Mouse (Mus musculus) embryonic facial prominence, embryonic 14.5 days (tissue): ENCODE measurements at regions not wholly inside any gene's neighbourhood (a gene's known extent, or its start where the extent isn't known, plus 50 kb on each side); places are given as distances from the start of the nearest gene placed in this dataset.

Source experiments
- ATAC-seq: fragments of 200-750 bp; cut with Nextera tagmentation; 2 replicates; pipeline ENCODE4 v1.8.0; 2017; ENCODE audit warnings: low read depth, moderate number of reproducible peaks, moderate TSS enrichment
- DNase-seq: peaks from one replicate; pipeline ENCODE4 v3.0.0-alpha.2; 2015; ENCODE audit warnings: low spot score
- H3K27ac ChIP-seq: fragments of 300-500 bp; sonication (generic); replicated peaks from 2 replicates; pipeline ENCODE4 v1.5.1; 2014; ENCODE audit warnings: low read depth, mild to moderate bottlenecking, low read length, moderate library complexity
- H3K27me3 ChIP-seq: fragments of 300-500 bp; sonication (generic); replicated peaks from 2 replicates; pipeline ENCODE4 v1.6.1; 2014; ENCODE audit warnings: low read length; ENCODE audit not compliant: control insufficient read depth, insufficient read depth
- H3K36me3 ChIP-seq: fragments of 300-500 bp; sonication (generic); 2 replicates; pipeline ENCODE4 v1.6.1; 2014; ENCODE audit warnings: low read length, mixed read lengths; ENCODE audit not compliant: control insufficient read depth, insufficient read depth
- H3K4me1 ChIP-seq: fragments of 300-500 bp; sonication (generic); 2 replicates; pipeline ENCODE4 v1.6.1; 2014; ENCODE audit warnings: antibody characterized with exemption, low read length; ENCODE audit not compliant: control insufficient read depth, insufficient read depth
- H3K4me2 ChIP-seq: fragments of 300-500 bp; sonication (generic); 2 replicates; pipeline ENCODE4 v1.6.1; 2014; ENCODE audit warnings: low read depth, mild to moderate bottlenecking, low read length, moderate library complexity, mixed read lengths
- H3K4me3 ChIP-seq: fragments of 300-500 bp; sonication (generic); 2 replicates; pipeline ENCODE4 v1.5.1; 2014; ENCODE audit warnings: low read depth, mild to moderate bottlenecking, low read length
- H3K9ac ChIP-seq: fragments of 300-500 bp; sonication (generic); 2 replicates; pipeline ENCODE4 v1.6.1; 2014; ENCODE audit warnings: low read depth, mild to moderate bottlenecking, low read length, moderate library complexity, mixed read lengths
- H3K9me3 ChIP-seq: fragments of 300-500 bp; sonication (generic); 2 replicates; pipeline ENCODE4 v1.6.1; 2016; ENCODE audit warnings: low read length; ENCODE audit not compliant: control insufficient read depth
- whole genome bisulfite sequencing: fragments of 180-500 bp; shearing (Covaris S2); extraction: QIAGEN DNeasy Blood & Tissue Kit; methylation state at CpG from one replicate; pipeline ENCODE4 v1.1.7; 2014; 5-methylcytosine and 5-hydroxymethylcytosine counted together

GRCm38 (mm10) chr9:71396784-71397183 lies 89.0 kb downstream of the Polr2m start:
- Histone ChIP-seq H3K27ac (no peak overlapping the region), H3K36me3 (no peaks in the 10 kb centered on the region), H3K9ac (no peak overlapping the region), H3K4me2 (no peak overlapping the region), H3K4me3 (no peak overlapping the region), H3K4me1 (no peaks in the 10 kb centered on the region), H3K9me3 (no peaks in the 10 kb centered on the region), H3K27me3 (no peaks in the 10 kb centered on the region)
- ATAC-seq: no peak
- DNase-seq: no peak
- 54% methylated on average over 7 of the region's 7 CpGs for WGBS

GRCm38 (mm10) chr9:71390221-71390620 lies 95.5 kb downstream of the Polr2m start:
- Histone ChIP-seq H3K4me2 (no peak overlapping the region), H3K27me3 (no peaks in the 10 kb centered on the region), H3K4me3 (no peak overlapping the region), H3K36me3 (no peaks in the 10 kb centered on the region), H3K9me3 (no peaks in the 10 kb centered on the region), H3K9ac (no peak overlapping the region), H3K27ac (no peak overlapping the region), H3K4me1 (no peaks in the 10 kb centered on the region)
- ATAC-seq: no peak
- DNase-seq: peak; percentile 35
- 29% methylated on average over 5 of the region's 5 CpGs for WGBS

- Histone ChIP-seq H3K9me3 (no peaks in the 10 kb centered on the region), H3K4me3 (no peak overlapping the region), H3K27ac (no peak overlapping the region), H3K27me3 (no peaks in the 10 kb centered on the region), H3K4me1 (no peaks in the 10 kb centered on the region), H3K9ac (no peak overlapping the region), H3K36me3 (no peaks in the 10 kb centered on the region), H3K4me2 (no peak overlapping the region)
- WGBS: 92% methylated on average over 7 of the region's 7 CpGs
- ATAC-seq: no peak
- DNase-seq: no peak
Measured at GRCm38 (mm10) chr9:71387426-71387825, 98.3 kb downstream of the Polr2m start.

- no peak for DNase-seq
- H3K27me3 ChIP-seq: no peaks in the 10 kb centered on the region
- no peaks in the 10 kb centered on the region for H3K36me3 ChIP-seq
- no peaks in the 10 kb centered on the region for H3K4me1 ChIP-seq
- no peaks in the 10 kb centered on the region for H3K9me3 ChIP-seq
- ATAC-seq: no peak
- 69% methylated on average over 4 of the region's 4 CpGs for WGBS
- H3K27ac ChIP-seq: no peak overlapping the region
- no peak overlapping the region for H3K4me3 ChIP-seq
- no peak overlapping the region for H3K4me2 ChIP-seq
- no peak overlapping the region for H3K9ac ChIP-seq
Measured at GRCm38 (mm10) chr9:71383901-71384300, 101.8 kb downstream of the Polr2m start.

GRCm38 (mm10) chr9:71379731-71380250 lies 105.9 kb downstream of the Polr2m start:
- Histone ChIP-seq H3K9ac (no peak overlapping the region), H3K36me3 (no peaks in the 10 kb centered on the region), H3K9me3 (no peaks in the 10 kb centered on the region), H3K27me3 (no peaks in the 10 kb centered on the region), H3K4me1 (no peaks in the 10 kb centered on the region), H3K4me2 (no peak overlapping the region), H3K27ac (no peak overlapping the region), H3K4me3 (no peak overlapping the region)
- 71% methylated on average over 4 of the region's 4 CpGs for WGBS
- ATAC-seq: no peak
- no peak for DNase-seq

- Histone ChIP-seq H3K9ac (no peak overlapping the region), H3K27me3 (no peaks in the 10 kb centered on the region), H3K27ac (no peak overlapping the region), H3K36me3 (no peaks in the 10 kb centered on the region), H3K9me3 (peaks cover 9% of the 10 kb centered on the region), H3K4me3 (no peak overlapping the region), H3K4me1 (peaks cover 7% of the 10 kb centered on the region), H3K4me2 (no peak overlapping the region)
- no peak for ATAC-seq
- no peak for DNase-seq
- 78% methylated on average over 5 of the region's 5 CpGs for WGBS
Measured at GRCm38 (mm10) chr9:71369760-71370159, 116.0 kb downstream of the Polr2m start.

- no peaks in the 10 kb centered on the region for H3K27me3 ChIP-seq
- DNase-seq: peak; percentile 67
- no peak overlapping the region for H3K4me3 ChIP-seq
- peak overlapping the region; percentile 34; the same call in 1 of the 2 replicates for H3K27ac ChIP-seq
- no peak overlapping the region for H3K4me2 ChIP-seq
- peak; percentile 61; the same call in 1 of the 2 replicates for ATAC-seq
- H3K4me1 ChIP-seq: peaks cover 7% of the 10 kb centered on the region
- peaks cover 9% of the 10 kb centered on the region for H3K9me3 ChIP-seq
- H3K36me3 ChIP-seq: no peaks in the 10 kb centered on the region
- 36% methylated on average over 2 of the region's 2 CpGs for WGBS
- H3K9ac ChIP-seq: no peak overlapping the region
Measured at GRCm38 (mm10) chr9:71369202-71369601, 116.5 kb downstream of the Polr2m start.

GRCm38 (mm10) chr9:71366573-71366972 lies 119.2 kb downstream of the Polr2m start:
- Histone ChIP-seq H3K9ac (no peak overlapping the region), H3K27ac (no peak overlapping the region), H3K9me3 (peaks cover 12% of the 10 kb centered on the region), H3K27me3 (no peaks in the 10 kb centered on the region), H3K4me3 (no peak overlapping the region), H3K4me2 (no peak overlapping the region), H3K4me1 (peaks cover 7% of the 10 kb centered on the region), H3K36me3 (no peaks in the 10 kb centered on the region)
- ATAC-seq (no peak), DNase-seq (peak; percentile 25)
- WGBS: 41% methylated on average over 9 of the region's 9 CpGs

- DNase-seq: peak; percentile 85
- peak; percentile 76 for ATAC-seq
- peaks cover 12% of the 10 kb centered on the region for H3K9me3 ChIP-seq
- WGBS: 41% methylated on average over 12 of the region's 12 CpGs
- H3K4me1 ChIP-seq: peaks cover 7% of the 10 kb centered on the region
- no peak overlapping the region for H3K9ac ChIP-seq
- H3K27me3 ChIP-seq: no peaks in the 10 kb centered on the region
- H3K36me3 ChIP-seq: no peaks in the 10 kb centered on the region
- H3K27ac ChIP-seq: 0 out of 2 replicates have a peak overlapping the region, but pooled peaks have one; percentile 25
- H3K4me3 ChIP-seq: no peak overlapping the region
- no peak overlapping the region for H3K4me2 ChIP-seq
Measured at GRCm38 (mm10) chr9:71365177-71365738, 120.5 kb downstream of the Polr2m start.
